Mouse (Mus musculus): ENCODE measurements around the gene 1110008P14Rik. TPM values are rescaled to one million over a fixed set of nuclear protein-coding genes. Genes with fewer than 3 reads are reported as not detected.

Gene 1110008P14Rik
- polyA plus RNA-seq, 1 experiment: 153 TPM

- H3K4me3 ChIP-seq: no peak overlapping the region
- no peak for TF ChIP-seq SRF (IDR thresholded peaks at IDR 0.05; ENCODE audit: control insufficient read depth, insufficient read length, low read depth)
- H3ac ChIP-seq (ENCODE audit: control insufficient read depth, insufficient read length): no peak overlapping the region
- H3K27me3 ChIP-seq (ENCODE audit: control insufficient read depth, insufficient read depth, insufficient read length): no peaks in the 10 kb centered on the region
- no peaks in the 10 kb centered on the region for H3K36me3 ChIP-seq (ENCODE audit: control insufficient read depth, insufficient read depth)
- peaks cover 60% of the 10 kb centered on the region for H3K79me2 ChIP-seq (ENCODE audit: control insufficient read depth, insufficient read depth)
- H3K4me2 ChIP-seq (ENCODE audit: low read depth): peak overlapping the region; percentile 86
Observed at GRCm38 (mm10) chr2:32427720-32428119, 46.0 kb upstream of the 1110008P14Rik start.

GRCm38 (mm10) chr2:32426141-32426540 is 44.4 kb upstream of the 1110008P14Rik start:
- peaks cover 65% of the 10 kb centered on the region for H3K79me2 ChIP-seq (ENCODE audit: control insufficient read depth, insufficient read depth)
- H3K4me2 ChIP-seq (ENCODE audit: low read depth): no peak overlapping the region
- H3K27me3 ChIP-seq (ENCODE audit: control insufficient read depth, insufficient read depth, insufficient read length): no peaks in the 10 kb centered on the region
- no peak overlapping the region for H3K4me3 ChIP-seq
- H3K36me3 ChIP-seq (ENCODE audit: control insufficient read depth, insufficient read depth): no peaks in the 10 kb centered on the region
- no peak overlapping the region for H3ac ChIP-seq (ENCODE audit: control insufficient read depth, insufficient read length)
- no peak for TF ChIP-seq POLR2A (IDR thresholded peaks at IDR 0.05; ENCODE audit: insufficient read length, low read depth)
- TF ChIP-seq POLR2AphosphoS2 (IDR thresholded peaks at IDR 0.05; ENCODE audit: insufficient read length, low read depth): no peak
- TF ChIP-seq MYOD1 (IDR thresholded peaks at IDR 0.05; ENCODE audit: control insufficient read depth in 1 of 3, insufficient read length in 2 of 3, low read depth in 2 of 3): no peak
- TF ChIP-seq SRF (IDR thresholded peaks at IDR 0.05; ENCODE audit: control insufficient read depth, insufficient read length, low read depth): no peak
- no peak for TF ChIP-seq USF1 (IDR thresholded peaks at IDR 0.05; ENCODE audit: low read depth)
- TF ChIP-seq MAX (IDR thresholded peaks at IDR 0.05; ENCODE audit: low read depth): no peak
- TF ChIP-seq TCF12 (IDR thresholded peaks at IDR 0.05; ENCODE audit: insufficient read depth, poor library complexity, severe bottlenecking): no peak

DNA sequence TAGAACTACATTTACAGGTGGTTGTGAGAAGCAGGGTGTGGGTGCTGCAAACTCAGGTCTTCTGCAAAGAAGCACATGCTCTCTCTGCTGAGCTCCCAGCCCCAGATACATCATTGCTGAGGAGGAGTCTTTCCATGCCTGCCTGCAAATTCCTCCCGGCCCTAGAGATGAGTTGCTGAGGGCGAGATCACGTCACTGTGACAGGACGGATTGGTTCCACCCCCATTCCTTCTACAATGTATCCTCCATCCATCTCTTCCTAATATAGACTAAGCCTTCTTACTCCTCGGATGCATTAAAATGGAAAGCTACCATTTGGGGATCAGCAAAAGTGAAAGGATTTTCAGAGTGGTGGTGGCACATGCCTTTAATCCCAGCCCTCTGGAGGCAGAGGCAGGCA is 43.8 kb upstream of the 1110008P14Rik start:
- Histone ChIP-seq H3K27me3 (ENCODE audit: control insufficient read depth, insufficient read depth, insufficient read length) (no peaks in the 10 kb centered on the region), H3K79me2 (ENCODE audit: control insufficient read depth, insufficient read depth) (peaks cover 63% of the 10 kb centered on the region), H3ac (ENCODE audit: control insufficient read depth, insufficient read length) (no peak overlapping the region), H3K36me3 (ENCODE audit: control insufficient read depth, insufficient read depth) (no peaks in the 10 kb centered on the region), H3K4me2 (ENCODE audit: low read depth) (no peak overlapping the region), H3K4me3 (no peak overlapping the region)
- TF ChIP-seq TCF3 (IDR thresholded peaks at IDR 0.05; ENCODE audit: insufficient read length, low read depth) (no peak), CEBPB (IDR thresholded peaks at IDR 0.05; ENCODE audit: insufficient read depth, poor library complexity, severe bottlenecking) (no peak), USF1 (IDR thresholded peaks at IDR 0.05; ENCODE audit: low read depth) (no peak), MYOG (IDR thresholded peaks at IDR 0.05; ENCODE audit: control insufficient read depth in 1 of 3, insufficient read depth in 1 of 3, insufficient read length in 2 of 3, low read depth in 2 of 3) (no peak), E2F4 (IDR thresholded peaks at IDR 0.05; ENCODE audit: insufficient read depth) (no peak), POLR2AphosphoS2 (IDR thresholded peaks at IDR 0.05; ENCODE audit: insufficient read length, low read depth) (no peak), SRF (IDR thresholded peaks at IDR 0.05; ENCODE audit: control insufficient read depth, insufficient read length, low read depth) (no peak), TCF12 (IDR thresholded peaks at IDR 0.05; ENCODE audit: insufficient read depth, poor library complexity, severe bottlenecking) (no peak), REST (IDR thresholded peaks at IDR 0.05; ENCODE audit: insufficient read depth, insufficient read length) (no peak), MAX (IDR thresholded peaks at IDR 0.05; ENCODE audit: low read depth) (no peak), POLR2A (IDR thresholded peaks at IDR 0.05; ENCODE audit: insufficient read length, low read depth) (no peak), MYOD1 (IDR thresholded peaks at IDR 0.05; ENCODE audit: control insufficient read depth in 1 of 3, insufficient read length in 2 of 3, low read depth in 2 of 3) (no peak)

GRCm38 (mm10) chr2:32424796-32425195 is 43.1 kb upstream of the 1110008P14Rik start:
- TF ChIP-seq MYOG (IDR thresholded peaks at IDR 0.05; ENCODE audit: control insufficient read depth in 1 of 3, insufficient read depth in 1 of 3, insufficient read length in 2 of 3, low read depth in 2 of 3) (no peak), E2F4 (IDR thresholded peaks at IDR 0.05; ENCODE audit: insufficient read depth) (no peak), USF1 (IDR thresholded peaks at IDR 0.05; ENCODE audit: low read depth) (no peak), TCF3 (IDR thresholded peaks at IDR 0.05; ENCODE audit: insufficient read length, low read depth) (no peak), SRF (IDR thresholded peaks at IDR 0.05; ENCODE audit: control insufficient read depth, insufficient read length, low read depth) (no peak), CEBPB (IDR thresholded peaks at IDR 0.05; ENCODE audit: insufficient read depth, poor library complexity, severe bottlenecking) (no peak), REST (IDR thresholded peaks at IDR 0.05; ENCODE audit: insufficient read depth, insufficient read length) (no peak), MYOD1 (IDR thresholded peaks at IDR 0.05; ENCODE audit: control insufficient read depth in 1 of 3, insufficient read length in 2 of 3, low read depth in 2 of 3) (no peak)
- Histone ChIP-seq H3K27me3 (ENCODE audit: control insufficient read depth, insufficient read depth, insufficient read length) (no peaks in the 10 kb centered on the region), H3K4me2 (ENCODE audit: low read depth) (peak overlapping the region; percentile 98), H3K4me3 (no peak overlapping the region), H3ac (ENCODE audit: control insufficient read depth, insufficient read length) (no peak overlapping the region), H3K36me3 (ENCODE audit: control insufficient read depth, insufficient read depth) (peaks cover under 1% of the 10 kb centered on the region), H3K79me2 (ENCODE audit: control insufficient read depth, insufficient read depth) (peaks cover 56% of the 10 kb centered on the region)

GRCm38 (mm10) chr2:32423481-32424331 is 42.0 kb upstream of the 1110008P14Rik start:
- Histone ChIP-seq H3K36me3 (ENCODE audit: control insufficient read depth, insufficient read depth) (peaks cover 6% of the 10 kb centered on the region), H3K79me2 (ENCODE audit: control insufficient read depth, insufficient read depth) (peaks cover 50% of the 10 kb centered on the region), H3K4me3 (peak overlapping the region; percentile 23), H3ac (ENCODE audit: control insufficient read depth, insufficient read length) (no peak overlapping the region), H3K4me2 (ENCODE audit: low read depth) (peak overlapping the region; percentile 98), H3K27me3 (ENCODE audit: control insufficient read depth, insufficient read depth, insufficient read length) (no peaks in the 10 kb centered on the region)
- TF ChIP-seq USF1 (IDR thresholded peaks at IDR 0.05; ENCODE audit: low read depth): no peak
- peak; percentile 70 for TF ChIP-seq CEBPB (IDR thresholded peaks at IDR 0.05; ENCODE audit: insufficient read depth, poor library complexity, severe bottlenecking)
- no peak for TF ChIP-seq TCF12 (IDR thresholded peaks at IDR 0.05; ENCODE audit: insufficient read depth, poor library complexity, severe bottlenecking)
- no peak for TF ChIP-seq MAX (IDR thresholded peaks at IDR 0.05; ENCODE audit: low read depth)
- TF ChIP-seq MYOG (IDR thresholded peaks at IDR 0.05; ENCODE audit: control insufficient read depth in 1 of 3, insufficient read depth in 1 of 3, insufficient read length in 2 of 3, low read depth in 2 of 3): no peak
- no peak for TF ChIP-seq MYOD1 (IDR thresholded peaks at IDR 0.05; ENCODE audit: control insufficient read depth in 1 of 3, insufficient read length in 2 of 3, low read depth in 2 of 3)
- no peak for TF ChIP-seq REST (IDR thresholded peaks at IDR 0.05; ENCODE audit: insufficient read depth, insufficient read length)
- TF ChIP-seq E2F4 (IDR thresholded peaks at IDR 0.05; ENCODE audit: insufficient read depth): no peak
- TF ChIP-seq POLR2AphosphoS2 (IDR thresholded peaks at IDR 0.05; ENCODE audit: insufficient read length, low read depth): no peak
- TF ChIP-seq SRF (IDR thresholded peaks at IDR 0.05; ENCODE audit: control insufficient read depth, insufficient read length, low read depth): no peak
- no peak for TF ChIP-seq TCF3 (IDR thresholded peaks at IDR 0.05; ENCODE audit: insufficient read length, low read depth)
- TF ChIP-seq POLR2A (IDR thresholded peaks at IDR 0.05; ENCODE audit: insufficient read length, low read depth): peak; percentile 38

Measured in myocyte (in vitro differentiated cells).